Mouse (Mus musculus): Measurements from ENCODE around the gene Tgfb2.

- TF ChIP-seq CHD2 (IDR thresholded peaks at IDR 0.05; ENCODE audit: low read depth, low read length) (no peak), HCFC1 (IDR thresholded peaks at IDR 0.05; ENCODE audit: borderline replicate concordance, insufficient read depth, low read length) (no peak)
Measured at GRCm38 (mm10) chr1:186714215-186714614, 8.4 kb upstream of the Tgfb2 start.

Data from ES-E14 (cell line).